Mouse (Mus musculus) stomach, postnatal 0 days (tissue): ENCODE results near the gene Doc2g.

ENCODE experiments used
- CTCF ChIP-seq: IDR thresholded peaks from 2 replicates; pipeline ENCODE4 v1.5.1; 2016; ENCODE audit warnings: antibody characterized with exemption, low read depth, mild to moderate bottlenecking, moderate library complexity
- EP300 ChIP-seq: optimal IDR thresholded peaks from 2 replicates; pipeline ENCODE3; 2016; ENCODE audit warnings: antibody characterized with exemption

GRCm38 (mm10) chr19:4018743-4019583, 15.8 kb downstream of the Doc2g start:
- peak; percentile 91 for TF ChIP-seq CTCF
- TF ChIP-seq EP300 = no peak
